Mouse (Mus musculus) heart, postnatal 0 days (tissue): ENCODE measurements around the gene Arrb1. TPM values are rescaled to one million over a fixed set of nuclear protein-coding genes. Genes with fewer than 3 reads are reported as not detected.
"Not testable (repeated sequence)": the region's sequence is repeated elsewhere in the genome, so short reads cannot be mapped to it uniquely, and the experiment has no call there.

Experiments used
- ATAC-seq: fragments of 200-750 bp; cut with Nextera tagmentation; 2 replicates; pipeline ENCODE4 v1.8.0; 2017; ENCODE audit warnings: low read depth, moderate number of reproducible peaks, moderate library complexity; ENCODE audit not compliant: insufficient read depth
- DNase-seq: peaks from one replicate; pipeline ENCODE4 v3.0.0-alpha.2; 2016; ENCODE audit warnings: low spot score
- H3K27ac ChIP-seq: fragments of 300-500 bp; sonication (generic); 2 replicates; pipeline ENCODE4 v1.5.1; 2014; ENCODE audit warnings: low read depth, mild to moderate bottlenecking
- H3K27me3 ChIP-seq: fragments of 300-500 bp; sonication (generic); 2 replicates; pipeline ENCODE4 v1.6.1; 2014; ENCODE audit warnings: low read length, mixed read lengths; ENCODE audit not compliant: control insufficient read depth, insufficient read depth
- H3K36me3 ChIP-seq: fragments of 300-500 bp; sonication (generic); replicated peaks from 2 replicates; pipeline ENCODE4 v1.6.1; 2014; ENCODE audit warnings: low read length, mixed read lengths; ENCODE audit not compliant: control insufficient read depth, insufficient read depth
- H3K4me1 ChIP-seq: fragments of 300-500 bp; sonication (generic); 2 replicates; pipeline ENCODE4 v1.6.1; 2014; ENCODE audit warnings: antibody characterized with exemption; ENCODE audit not compliant: control insufficient read depth, insufficient read depth
- H3K4me2 ChIP-seq: fragments of 300-500 bp; sonication (generic); 2 replicates; pipeline ENCODE4 v1.6.1; 2014; ENCODE audit warnings: low read depth, mild to moderate bottlenecking, low read length, moderate library complexity
- H3K4me3 ChIP-seq: fragments of 300-500 bp; sonication (generic); 2 replicates; pipeline ENCODE4 v1.5.1; 2014; ENCODE audit warnings: low read depth, low read length
- H3K9ac ChIP-seq: fragments of 300-500 bp; sonication (generic); replicated peaks from 2 replicates; pipeline ENCODE4 v1.6.1; 2014; ENCODE audit warnings: low read depth, low read length, mixed read lengths
- H3K9me3 ChIP-seq: fragments of 300-500 bp; sonication (generic); replicated peaks from 2 replicates; pipeline ENCODE4 v1.6.1; 2016; ENCODE audit warnings: low read length; ENCODE audit not compliant: control insufficient read depth
- CTCF ChIP-seq: IDR thresholded peaks from 2 replicates; pipeline ENCODE4 v1.5.1; 2016; ENCODE audit warnings: antibody characterized with exemption, control low read depth, low read depth
- EP300 ChIP-seq: IDR thresholded peaks from 2 replicates; pipeline ENCODE4 v1.6.1; 2016; ENCODE audit warnings: antibody characterized with exemption, low read depth
- WGBS: fragments of 180-500 bp; shearing (Covaris S2); extraction: QIAGEN DNeasy Blood & Tissue Kit; methylation state at CpG from one replicate; pipeline ENCODE4 v1.1.7; 2014; 5-methylcytosine and 5-hydroxymethylcytosine counted together
- polyA plus RNA-seq: library from polyadenylated mRNA; unstranded; fragments of >200 nt; fragmentation: Nextera tagmentation; extraction: Ambion mirVana; gene quantifications from 2 replicates; pipeline ENCODE4 v1.2.1, GENCODE M21; 2015
- total RNA-seq: library from RNA; depleted of rRNA; stranded (reverse); fragments of >200 nt; gene quantifications from 2 replicates; pipeline ENCODE4 v1.2.3, GENCODE M21; 2014; ENCODE audit warnings: low replicate concordance

The Arrb1 gene
- total and polyA plus RNA-seq, 2 experiments from 2014 or later, result 3.3 to 23.8 TPM

- H3K4me2 ChIP-seq, result no peak overlapping the region
- H3K27me3 ChIP-seq, result no peaks in the 10 kb centered on the region
- 42% methylated on average over 1 of the region's 1 CpGs for WGBS
- no peaks in the 10 kb centered on the region for H3K9me3 ChIP-seq
- no peak overlapping the region for H3K4me3 ChIP-seq
- H3K4me1 ChIP-seq, result no peaks in the 10 kb centered on the region
- H3K36me3 ChIP-seq, result no peaks in the 10 kb centered on the region
- DNase-seq (no peak), ATAC-seq (no peak)
- H3K9ac ChIP-seq, result no peak overlapping the region
- TF ChIP-seq CTCF (no peak), EP300 (no peak)
- no peak overlapping the region for H3K27ac ChIP-seq
These were observed 34.1 kb upstream of the Arrb1 start for GRCm38 (mm10) chr7:99501148-99501547.

GRCm38 (mm10) chr7:99504556-99504955 is 30.7 kb upstream of the Arrb1 start:
- Histone ChIP-seq H3K27ac (no peak overlapping the region), H3K27me3 (no peaks in the 10 kb centered on the region), H3K4me2 (no peak overlapping the region), H3K4me1 (no peaks in the 10 kb centered on the region), H3K4me3 (no peak overlapping the region), H3K9me3 (no peaks in the 10 kb centered on the region), H3K36me3 (no peaks in the 10 kb centered on the region), H3K9ac (no peak overlapping the region)
- ATAC-seq, result no peak
- TF ChIP-seq CTCF (no peak), EP300 (no peak)
- no peak for DNase-seq

DNA sequence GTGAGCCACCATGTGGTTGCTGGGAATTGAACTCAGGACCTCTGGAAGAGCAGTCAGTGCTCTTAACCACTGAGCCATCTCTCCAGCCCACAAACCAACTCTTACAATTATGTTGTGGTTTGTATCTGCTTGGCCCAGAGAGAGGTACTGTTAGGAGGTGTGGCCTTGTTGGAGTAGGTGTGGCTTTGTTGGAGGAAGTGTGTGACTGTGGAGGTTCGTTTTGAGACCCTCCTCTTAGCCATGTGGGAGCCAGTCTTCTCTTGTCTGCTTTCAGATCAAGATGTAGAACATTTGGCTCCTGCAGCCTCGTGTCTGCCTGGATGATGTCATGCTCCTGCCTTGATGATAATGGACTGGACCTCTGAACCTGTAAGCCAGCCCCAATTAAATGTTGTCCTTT is 27.1 kb upstream of the Arrb1 start:
- H3K4me3 ChIP-seq, H3K9ac ChIP-seq, H3K4me2 ChIP-seq, H3K36me3 ChIP-seq, H3K4me1 ChIP-seq, DNase-seq, ATAC-seq, H3K27ac ChIP-seq, H3K9me3 ChIP-seq, H3K27me3 ChIP-seq: not testable (repeated sequence)
- WGBS, result 8% methylated on average over 2 of the region's 2 CpGs

DNA sequence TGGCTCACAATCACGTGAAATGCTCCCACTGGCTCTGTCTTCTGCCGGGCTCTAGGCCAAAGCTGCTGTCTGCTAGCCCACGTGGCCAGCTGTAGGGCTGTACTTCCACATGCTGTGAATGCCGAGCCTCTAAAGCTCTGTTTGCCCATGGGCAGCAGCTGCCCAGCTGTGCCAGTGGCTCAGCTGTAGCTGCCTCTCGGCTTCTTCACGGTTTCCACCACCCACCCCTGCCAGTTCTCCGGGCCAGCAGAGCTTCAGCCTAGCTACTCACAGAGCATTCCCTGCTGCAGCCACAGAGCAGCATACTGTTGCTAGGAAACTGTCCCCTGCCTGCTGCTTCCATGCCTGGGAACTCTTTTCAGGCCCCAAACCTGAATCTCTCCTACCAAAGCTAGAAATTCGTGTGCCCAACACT is 25.2 kb upstream of the Arrb1 start:
- no peak overlapping the region for H3K4me2 ChIP-seq
- WGBS, result 7% methylated on average over 8 of the region's 8 CpGs
- DNase-seq (peak; percentile 17), ATAC-seq (peak; percentile 51; the same call in 1 of the 2 replicates)
- no peak overlapping the region for H3K4me3 ChIP-seq
- H3K9me3 ChIP-seq, result no peaks in the 10 kb centered on the region
- H3K27ac ChIP-seq, result no peak overlapping the region
- H3K27me3 ChIP-seq, result no peaks in the 10 kb centered on the region
- no peaks in the 10 kb centered on the region for H3K36me3 ChIP-seq
- H3K4me1 ChIP-seq, result no peaks in the 10 kb centered on the region
- TF ChIP-seq CTCF (no peak), EP300 (no peak)
- H3K9ac ChIP-seq, result no peak overlapping the region

DNA sequence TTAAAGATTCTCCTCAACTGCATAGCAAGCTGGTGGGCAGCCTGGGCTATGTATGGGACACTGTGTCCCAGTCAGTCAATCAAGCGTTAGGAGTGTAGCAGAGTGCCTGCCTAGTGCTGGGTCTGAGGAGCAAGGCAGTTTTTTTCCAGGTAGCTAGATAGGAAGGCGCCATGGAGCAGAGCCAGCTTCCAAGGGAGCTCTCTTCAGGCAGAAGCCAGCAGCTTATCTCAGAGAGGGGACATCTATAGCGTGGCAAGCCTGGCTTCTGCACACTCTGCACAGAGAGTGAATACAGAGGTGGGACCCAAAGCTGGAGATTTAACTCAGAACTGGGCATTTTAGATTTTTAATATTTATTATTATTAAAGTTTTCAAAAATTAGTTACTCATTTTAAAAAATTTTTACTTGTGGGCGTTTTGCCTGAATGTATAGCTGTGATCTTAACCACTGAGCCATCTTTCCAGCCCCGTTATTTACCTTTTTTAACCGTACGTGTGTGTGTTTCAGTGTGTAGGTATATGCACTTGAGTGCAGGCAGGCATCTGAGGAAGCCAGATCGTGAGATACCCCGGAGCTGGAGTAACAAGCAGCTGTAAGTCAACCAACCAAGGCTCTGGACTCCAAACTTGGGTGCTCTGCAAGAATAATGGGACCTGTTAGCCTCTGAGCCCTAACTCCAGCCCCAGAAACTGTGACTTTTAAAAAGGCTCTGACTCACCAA is 19.0 kb upstream of the Arrb1 start:
- ATAC-seq, result no peak
- no peaks in the 10 kb centered on the region for H3K27me3 ChIP-seq
- H3K36me3 ChIP-seq, result no peaks in the 10 kb centered on the region
- H3K4me1 ChIP-seq, result no peaks in the 10 kb centered on the region
- no peak overlapping the region for H3K9ac ChIP-seq
- no peak overlapping the region for H3K4me2 ChIP-seq
- WGBS, result 48% methylated on average over 9 of the region's 9 CpGs
- DNase-seq, result no peak
- no peak overlapping the region for H3K27ac ChIP-seq
- TF ChIP-seq CTCF, result no peak
- no peak for TF ChIP-seq EP300
- 0 out of 2 replicates have a peak, but pooled peaks cover 4% of the 10 kb centered on the region for H3K9me3 ChIP-seq
- no peak overlapping the region for H3K4me3 ChIP-seq

DNA sequence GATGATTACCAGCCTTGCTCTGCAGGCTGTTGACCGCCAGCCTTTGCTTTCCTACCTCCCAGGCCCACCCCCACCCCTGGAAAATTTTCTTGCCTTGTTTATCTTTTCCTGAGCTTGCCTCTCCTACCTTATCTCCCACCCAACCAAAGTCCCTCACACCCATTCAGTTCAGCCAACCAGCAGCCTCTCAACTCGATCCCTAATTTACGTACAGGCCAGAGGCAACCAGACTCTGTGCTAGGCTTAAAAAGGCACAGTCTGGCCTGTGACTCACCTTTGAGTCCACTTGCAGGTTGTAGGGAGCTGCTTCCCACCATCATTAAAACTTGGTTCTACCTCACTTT is 18.5 kb upstream of the Arrb1 start:
- Histone ChIP-seq H3K4me3 (no peak overlapping the region), H3K9me3 (0 out of 2 replicates have a peak, but pooled peaks cover 4% of the 10 kb centered on the region), H3K27me3 (no peaks in the 10 kb centered on the region), H3K4me1 (no peaks in the 10 kb centered on the region), H3K27ac (no peak overlapping the region), H3K36me3 (no peaks in the 10 kb centered on the region), H3K4me2 (no peak overlapping the region), H3K9ac (no peak overlapping the region)
- DNase-seq (no peak), ATAC-seq (no peak)
- no peak for TF ChIP-seq CTCF
- TF ChIP-seq EP300, result no peak
- 62% methylated on average over 3 of the region's 3 CpGs for WGBS
